Mouse (Mus musculus) neural tube, embryonic 15.5 days (tissue): Measurements from ENCODE around the gene Bicd1. TPM values are rescaled to one million over a fixed set of nuclear protein-coding genes. Genes with fewer than 3 reads are reported as not detected.

Experiments used
- ATAC-seq: fragments of 200-750 bp; cut with Nextera tagmentation; 2 replicates; pipeline ENCODE4 v1.8.0; 2017; ENCODE audit warnings: mild to moderate bottlenecking, moderate TSS enrichment, moderate library complexity; ENCODE audit not compliant: low FRiP score
- H3K27ac ChIP-seq: fragments of 300-500 bp; sonication (generic); replicated peaks from 2 replicates; pipeline ENCODE4 v1.5.1; 2015; ENCODE audit warnings: mild to moderate bottlenecking, inconsistent platforms
- H3K27me3 ChIP-seq: fragments of 300-500 bp; sonication (generic); replicated peaks from 2 replicates; pipeline ENCODE4 v1.6.1; 2015; ENCODE audit warnings: inconsistent platforms
- H3K36me3 ChIP-seq: fragments of 300-500 bp; sonication (generic); 2 replicates; pipeline ENCODE4 v1.6.1; 2015; ENCODE audit warnings: inconsistent platforms
- H3K4me1 ChIP-seq: fragments of 300-500 bp; sonication (generic); 2 replicates; pipeline ENCODE4 v1.6.1; 2015; ENCODE audit warnings: inconsistent platforms
- H3K4me2 ChIP-seq: fragments of 300-500 bp; sonication (generic); 2 replicates; pipeline ENCODE4 v1.6.1; 2015; ENCODE audit warnings: inconsistent platforms, mild to moderate bottlenecking, moderate library complexity
- H3K4me3 ChIP-seq: fragments of 300-500 bp; sonication (generic); replicated peaks from 2 replicates; pipeline ENCODE4 v1.5.1; 2015; ENCODE audit warnings: mild to moderate bottlenecking, inconsistent platforms
- H3K9ac ChIP-seq: fragments of 300-500 bp; sonication (generic); replicated peaks from 2 replicates; pipeline ENCODE4 v1.6.1; 2015; ENCODE audit warnings: mild to moderate bottlenecking, inconsistent platforms
- H3K9me3 ChIP-seq: fragments of 300-500 bp; sonication (generic); replicated peaks from 2 replicates; pipeline ENCODE4 v1.6.1; 2016; ENCODE audit warnings: inconsistent platforms
- WGBS: fragments of 180-500 bp; shearing (Covaris S2); methylation state at CpG from one replicate; pipeline ENCODE4 v1.1.7; 2015; ENCODE audit warnings: mixed read lengths; 5-methylcytosine and 5-hydroxymethylcytosine counted together
- microRNA-seq: library from miRNA; unstranded; fragments of <30 nt; microRNA quantifications from one replicate; pipeline ENCODE4, GENCODE M21; 2017
- polyA plus RNA-seq: library from polyadenylated mRNA; unstranded; fragments of >200 nt; fragmentation: Nextera tagmentation; extraction: Ambion mirVana; gene quantifications from 2 replicates; pipeline ENCODE4 v1.2.1, GENCODE M21; 2015

Gene Bicd1
- polyA plus RNA-seq, 1 experiment from 2014 or later, result 50.5 TPM

GRCm38 (mm10) chr6:149574288-149574687 lies 165.6 kb downstream of the Bicd1 start:
- Histone ChIP-seq H3K27ac (no peak overlapping the region), H3K4me2 (no peak overlapping the region), H3K9me3 (no peaks in the 10 kb centered on the region), H3K4me1 (no peaks in the 10 kb centered on the region), H3K36me3 (no peaks in the 10 kb centered on the region), H3K4me3 (no peak overlapping the region), H3K27me3 (no peaks in the 10 kb centered on the region), H3K9ac (no peak overlapping the region)
- 91% methylated on average over 1 of the region's 1 CpGs for WGBS
- ATAC-seq, result no peak

- no peak overlapping the region for H3K4me3 ChIP-seq
- H3K9ac ChIP-seq, result no peak overlapping the region
- no peak overlapping the region for H3K27ac ChIP-seq
- H3K4me2 ChIP-seq, result no peak overlapping the region
- peaks cover 3% of the 10 kb centered on the region for H3K36me3 ChIP-seq
- ATAC-seq, result no peak
- H3K4me1 ChIP-seq, result no peaks in the 10 kb centered on the region
- H3K27me3 ChIP-seq, result no peaks in the 10 kb centered on the region
- no peaks in the 10 kb centered on the region for H3K9me3 ChIP-seq
Observed at GRCm38 (mm10) chr6:149580053-149580452, 171.4 kb downstream of the Bicd1 start.

GRCm38 (mm10) chr6:149585708-149586504 lies 177.2 kb downstream of the Bicd1 start:
- Histone ChIP-seq H3K4me3 (no peak overlapping the region), H3K9ac (no peak overlapping the region), H3K4me1 (no peaks in the 10 kb centered on the region), H3K36me3 (peaks cover 8% of the 10 kb centered on the region), H3K27ac (no peak overlapping the region), H3K4me2 (no peak overlapping the region), H3K27me3 (no peaks in the 10 kb centered on the region), H3K9me3 (peaks cover 7% of the 10 kb centered on the region)
- no peak for ATAC-seq
- whole genome bisulfite sequencing, result 94% methylated on average over 7 of the region's 7 CpGs

Small RNAs within 50 kb of the gene (microRNA-seq; reads per million reads assigned to microRNA genes)
- gene Gm24307, result not detected

Other genes with a start within 250 kb of the Bicd1 start
- gene Amn1, start 220.2 kb upstream of the Bicd1 start, polyA plus RNA-seq, result 82.0 and 106 TPM in 2 replicates
- gene Resf1, start 99.5 kb upstream of the Bicd1 start, polyA plus RNA-seq, result 25.5 and 34.4 TPM in 2 replicates